Mouse (Mus musculus) forebrain, embryonic 13.5 days (tissue): ENCODE results near the gene Gpc6. TPM values are rescaled to one million over a fixed set of nuclear protein-coding genes. Genes with fewer than 3 reads are reported as not detected.
A peak's percentile ranks its signal among the peaks of the same experiment; 100 is the strongest.

ENCODE experiments used
- ATAC-seq: fragments of 200-750 bp; cut with Nextera tagmentation; 2 replicates; pipeline ENCODE4 v1.8.0; 2017
- H3K27ac ChIP-seq: fragments of 300-500 bp; sonication (generic); 2 replicates; pipeline ENCODE4 v1.5.1; 2015; ENCODE audit warnings: inconsistent platforms, mild to moderate bottlenecking, moderate library complexity
- H3K27me3 ChIP-seq: fragments of 300-500 bp; sonication (generic); 2 replicates; pipeline ENCODE4 v1.6.1; 2015; ENCODE audit warnings: mild to moderate bottlenecking, inconsistent platforms
- H3K36me3 ChIP-seq: fragments of 300-500 bp; sonication (generic); 2 replicates; pipeline ENCODE4 v1.6.1; 2015; ENCODE audit warnings: mild to moderate bottlenecking, inconsistent platforms; ENCODE audit not compliant: poor library complexity, severe bottlenecking
- H3K4me1 ChIP-seq: fragments of 300-500 bp; sonication (generic); 2 replicates; pipeline ENCODE4 v1.6.1; 2015; ENCODE audit warnings: inconsistent platforms
- H3K4me2 ChIP-seq: fragments of 300-500 bp; sonication (generic); 2 replicates; pipeline ENCODE4 v1.6.1; 2015; ENCODE audit warnings: inconsistent platforms, mild to moderate bottlenecking, moderate library complexity
- H3K4me3 ChIP-seq: fragments of 300-500 bp; sonication (generic); 2 replicates; pipeline ENCODE4 v1.5.1; 2015; ENCODE audit warnings: mild to moderate bottlenecking, inconsistent platforms
- H3K9ac ChIP-seq: fragments of 300-500 bp; sonication (generic); 2 replicates; pipeline ENCODE4 v1.6.1; 2015; ENCODE audit warnings: mild to moderate bottlenecking, inconsistent platforms
- H3K9me3 ChIP-seq: fragments of 300-500 bp; sonication (generic); replicated peaks from 2 replicates; pipeline ENCODE4 v1.6.1; 2016; ENCODE audit warnings: inconsistent platforms
- WGBS: fragments of 180-500 bp; shearing (Covaris S2); methylation state at CpG from one replicate; pipeline ENCODE4 v1.1.7; 2015; 5-methylcytosine and 5-hydroxymethylcytosine counted together
- polyA plus RNA-seq: library from polyadenylated mRNA; unstranded; fragments of >200 nt; fragmentation: Nextera tagmentation; extraction: Ambion mirVana; gene quantifications from 2 replicates; pipeline ENCODE4 v1.2.1, GENCODE M21; 2015

Gene Gpc6
- polyA plus RNA-seq, 1 experiment from 2014 or later: 20.0 TPM

GRCm38 (mm10) chr14:117816008-117816407 lies 890.9 kb downstream of the Gpc6 start:
- 92% methylated on average over 9 of the region's 9 CpGs for WGBS
- no peaks in the 10 kb centered on the region for H3K27me3 ChIP-seq
- no peaks in the 10 kb centered on the region for H3K36me3 ChIP-seq
- ATAC-seq: no peak
- no peak overlapping the region for H3K9ac ChIP-seq
- no peak overlapping the region for H3K27ac ChIP-seq
- H3K4me2 ChIP-seq: no peak overlapping the region
- no peak overlapping the region for H3K4me3 ChIP-seq
- H3K4me1 ChIP-seq: peaks cover 13% of the 10 kb centered on the region
- no peaks in the 10 kb centered on the region for H3K9me3 ChIP-seq

- no peak overlapping the region for H3K4me2 ChIP-seq
- no peaks in the 10 kb centered on the region for H3K9me3 ChIP-seq
- no peaks in the 10 kb centered on the region for H3K36me3 ChIP-seq
- no peaks in the 10 kb centered on the region for H3K27me3 ChIP-seq
- no peak overlapping the region for H3K4me3 ChIP-seq
- no peak overlapping the region for H3K9ac ChIP-seq
- no peak overlapping the region for H3K27ac ChIP-seq
- peaks cover 9% of the 10 kb centered on the region for H3K4me1 ChIP-seq
- 87% methylated on average over 3 of the region's 3 CpGs for WGBS
- no peak for ATAC-seq
These were observed 891.6 kb downstream of the Gpc6 start for GRCm38 (mm10) chr14:117816706-117817105.

GRCm38 (mm10) chr14:117817196-117817595 lies 892.1 kb downstream of the Gpc6 start:
- no peak overlapping the region for H3K27ac ChIP-seq
- H3K4me1 ChIP-seq: peaks cover 9% of the 10 kb centered on the region
- no peak overlapping the region for H3K4me3 ChIP-seq
- H3K9ac ChIP-seq: no peak overlapping the region
- no peaks in the 10 kb centered on the region for H3K27me3 ChIP-seq
- 84% methylated on average over 4 of the region's 4 CpGs for WGBS
- no peaks in the 10 kb centered on the region for H3K36me3 ChIP-seq
- H3K9me3 ChIP-seq: no peaks in the 10 kb centered on the region
- ATAC-seq: no peak
- H3K4me2 ChIP-seq: no peak overlapping the region

- no peak overlapping the region for H3K9ac ChIP-seq
- H3K4me1 ChIP-seq: peaks cover 12% of the 10 kb centered on the region; the same call in 1 of the 2 replicates
- no peaks in the 10 kb centered on the region for H3K36me3 ChIP-seq
- H3K9me3 ChIP-seq: peaks cover 3% of the 10 kb centered on the region; the same call in 1 of the 2 replicates
- no peaks in the 10 kb centered on the region for H3K27me3 ChIP-seq
- no peak overlapping the region for H3K4me3 ChIP-seq
- H3K27ac ChIP-seq: no peak overlapping the region
- H3K4me2 ChIP-seq: no peak overlapping the region
- ATAC-seq: no peak
These were observed 899.4 kb downstream of the Gpc6 start for GRCm38 (mm10) chr14:117824491-117824890.

GRCm38 (mm10) chr14:117826294-117827046 lies 901.4 kb downstream of the Gpc6 start:
- H3K4me1 ChIP-seq: peaks cover 12% of the 10 kb centered on the region; the same call in 1 of the 2 replicates
- H3K36me3 ChIP-seq: no peaks in the 10 kb centered on the region
- no peak overlapping the region for H3K9ac ChIP-seq
- H3K4me2 ChIP-seq: no peak overlapping the region
- 59% methylated on average over 8 of the region's 8 CpGs for WGBS
- peaks cover 3% of the 10 kb centered on the region; the same call in 1 of the 2 replicates for H3K9me3 ChIP-seq
- ATAC-seq: peak; percentile 79
- H3K4me3 ChIP-seq: no peak overlapping the region
- no peak overlapping the region for H3K27ac ChIP-seq
- H3K27me3 ChIP-seq: no peaks in the 10 kb centered on the region

- no peak for ATAC-seq
- Histone ChIP-seq H3K4me2 (no peak overlapping the region), H3K36me3 (no peaks in the 10 kb centered on the region), H3K4me3 (no peak overlapping the region), H3K9me3 (no peaks in the 10 kb centered on the region), H3K27me3 (no peaks in the 10 kb centered on the region), H3K27ac (no peak overlapping the region), H3K4me1 (0 out of 2 replicates have a peak, but pooled peaks cover 7% of the 10 kb centered on the region), H3K9ac (no peak overlapping the region)
- WGBS: 85% methylated on average over 8 of the region's 8 CpGs
These were observed 906.2 kb downstream of the Gpc6 start for GRCm38 (mm10) chr14:117831267-117831666.

GRCm38 (mm10) chr14:117831731-117832130 lies 906.6 kb downstream of the Gpc6 start:
- Histone ChIP-seq H3K4me2 (no peak overlapping the region), H3K9ac (no peak overlapping the region), H3K9me3 (no peaks in the 10 kb centered on the region), H3K27me3 (no peaks in the 10 kb centered on the region), H3K36me3 (no peaks in the 10 kb centered on the region), H3K27ac (no peak overlapping the region), H3K4me1 (0 out of 2 replicates have a peak, but pooled peaks cover 3% of the 10 kb centered on the region), H3K4me3 (no peak overlapping the region)
- no peak for ATAC-seq
- WGBS: 54% methylated on average over 4 of the region's 4 CpGs

- 94% methylated on average over 6 of the region's 6 CpGs for WGBS
- no peak overlapping the region for H3K4me3 ChIP-seq
These were observed 910.4 kb downstream of the Gpc6 start for GRCm38 (mm10) chr14:117835506-117835905.

GRCm38 (mm10) chr14:117837021-117837420 lies 911.9 kb downstream of the Gpc6 start:
- no peaks in the 10 kb centered on the region for H3K27me3 ChIP-seq
- peaks cover 11% of the 10 kb centered on the region; the same call in 1 of the 2 replicates for H3K4me1 ChIP-seq
- WGBS: 96% methylated on average over 4 of the region's 4 CpGs
- H3K36me3 ChIP-seq: no peaks in the 10 kb centered on the region
- H3K9me3 ChIP-seq: no peaks in the 10 kb centered on the region
- H3K4me3 ChIP-seq: no peak overlapping the region
- no peak overlapping the region for H3K4me2 ChIP-seq
- ATAC-seq: no peak
- H3K9ac ChIP-seq: no peak overlapping the region
- no peak overlapping the region for H3K27ac ChIP-seq

More at GRCm38 (mm10) chr14:117835506-117835905, 910.4 kb downstream of the Gpc6 start:
- no peak for ATAC-seq
- no peak overlapping the region for H3K4me2 ChIP-seq
- H3K9me3 ChIP-seq: no peaks in the 10 kb centered on the region
- H3K9ac ChIP-seq: no peak overlapping the region
- H3K27ac ChIP-seq: no peak overlapping the region
- 0 out of 2 replicates have a peak, but pooled peaks cover 5% of the 10 kb centered on the region for H3K4me1 ChIP-seq
- H3K27me3 ChIP-seq: no peaks in the 10 kb centered on the region
- no peaks in the 10 kb centered on the region for H3K36me3 ChIP-seq

GRCm38 (mm10) chr14:117837715-117838114 lies 912.6 kb downstream of the Gpc6 start:
- Histone ChIP-seq H3K27me3 (no peaks in the 10 kb centered on the region), H3K27ac (no peak overlapping the region), H3K4me3 (no peak overlapping the region), H3K36me3 (no peaks in the 10 kb centered on the region), H3K4me2 (no peak overlapping the region), H3K9ac (no peak overlapping the region), H3K4me1 (peaks cover 12% of the 10 kb centered on the region; the same call in 1 of the 2 replicates), H3K9me3 (no peaks in the 10 kb centered on the region)
- 27% methylated on average over 3 of the region's 3 CpGs for WGBS
- ATAC-seq: no peak

- Histone ChIP-seq H3K27me3 (no peaks in the 10 kb centered on the region), H3K4me1 (peaks cover 12% of the 10 kb centered on the region; the same call in 1 of the 2 replicates), H3K9ac (no peak overlapping the region), H3K36me3 (no peaks in the 10 kb centered on the region), H3K9me3 (no peaks in the 10 kb centered on the region), H3K4me2 (no peak overlapping the region), H3K4me3 (no peak overlapping the region), H3K27ac (no peak overlapping the region)
- 78% methylated on average over 4 of the region's 4 CpGs for WGBS
- ATAC-seq: no peak
These were observed 916.1 kb downstream of the Gpc6 start for GRCm38 (mm10) chr14:117841211-117841610.

GRCm38 (mm10) chr14:117841797-117842553 lies 916.9 kb downstream of the Gpc6 start:
- H3K9ac ChIP-seq: no peak overlapping the region
- peaks cover 12% of the 10 kb centered on the region; the same call in 1 of the 2 replicates for H3K4me1 ChIP-seq
- H3K36me3 ChIP-seq: no peaks in the 10 kb centered on the region
- H3K4me2 ChIP-seq: no peak overlapping the region
- 84% methylated on average over 14 of the region's 14 CpGs for WGBS
- no peaks in the 10 kb centered on the region for H3K9me3 ChIP-seq
- H3K27ac ChIP-seq: no peak overlapping the region
- no peak overlapping the region for H3K4me3 ChIP-seq
- ATAC-seq: no peak
- H3K27me3 ChIP-seq: no peaks in the 10 kb centered on the region
